Mouse (Mus musculus): Measurements from ENCODE around the gene Fndc10. TPM values are rescaled to one million over a fixed set of nuclear protein-coding genes. Genes with fewer than 3 reads are reported as not detected.
"Not testable (repeated sequence)": the region's sequence is repeated elsewhere in the genome, so short reads cannot be mapped to it uniquely, and the experiment has no call there.

Fndc10 gene
- polyA plus RNA-seq, 1 experiment from 2014 or later: 0.78 TPM

GRCm38 (mm10) chr4:155660641-155661040 is 33.5 kb upstream of the Fndc10 start:
- peak; percentile 73 for DNase-seq (ENCODE audit: low spot score)
- H3K27ac ChIP-seq: no peak overlapping the region
- WGBS: 79% methylated on average over 12 of the region's 12 CpGs

GRCm38 (mm10) chr4:155666903-155667302 is 27.2 kb upstream of the Fndc10 start:
- H3K9me3 ChIP-seq: no peaks in the 10 kb centered on the region
- peaks cover 13% of the 10 kb centered on the region; the same call in 1 of the 2 replicates for H3K4me1 ChIP-seq
- peaks cover 12% of the 10 kb centered on the region; the same call in 1 of the 2 replicates for H3K36me3 ChIP-seq
- DNase-seq (ENCODE audit: low spot score): no peak
- no peaks in the 10 kb centered on the region for H3K27me3 ChIP-seq (ENCODE audit: insufficient read depth, poor library complexity, severe bottlenecking)
- H3K4me3 ChIP-seq: no peak overlapping the region
- no peak overlapping the region for H3K27ac ChIP-seq

More at GRCm38 (mm10) chr4:155660641-155661040, 33.5 kb upstream of the Fndc10 start:
- Histone ChIP-seq H3K9me3 (no peaks in the 10 kb centered on the region), H3K4me1 (peaks cover 20% of the 10 kb centered on the region; the same call in 1 of the 2 replicates), H3K4me3 (no peak overlapping the region), H3K27me3 (ENCODE audit: insufficient read depth, poor library complexity, severe bottlenecking) (peaks cover 23% of the 10 kb centered on the region), H3K36me3 (peaks cover 50% of the 10 kb centered on the region)

- H3K4me3 ChIP-seq: peak within 1 kb of the TSS; percentile 96
- H3K4me1 ChIP-seq: peaks cover 13% of the 10 kb centered on the region; the same call in 1 of the 2 replicates
- no peaks in the 10 kb centered on the region for H3K27me3 ChIP-seq (ENCODE audit: insufficient read depth, poor library complexity, severe bottlenecking)
- H3K36me3 ChIP-seq: peaks cover 10% of the 10 kb centered on the region; the same call in 1 of the 2 replicates
- under 1% methylated on average over 73 of the region's 73 CpGs for WGBS
- DNase-seq (ENCODE audit: low spot score): peak; percentile 99
- peak within 1 kb of the TSS; percentile 90 for H3K27ac ChIP-seq
- H3K9me3 ChIP-seq: no peaks in the 10 kb centered on the region
These were observed 25.2 kb upstream of the Fndc10 start, which contains the start of gene Mib2 for GRCm38 (mm10) chr4:155668689-155669597. Gene Mib2, minus strand, starts transcription at chr4:155669198.

GRCm38 (mm10) chr4:155669598-155670075 is 24.5 kb upstream of the Fndc10 start:
- Histone ChIP-seq H3K9me3 (no peaks in the 10 kb centered on the region), H3K36me3 (peaks cover 7% of the 10 kb centered on the region; the same call in 1 of the 2 replicates), H3K27ac (peak overlapping the region; percentile 90; the same call in 1 of the 2 replicates), H3K27me3 (ENCODE audit: insufficient read depth, poor library complexity, severe bottlenecking) (no peaks in the 10 kb centered on the region), H3K4me1 (peaks cover 13% of the 10 kb centered on the region; the same call in 1 of the 2 replicates), H3K4me3 (peak overlapping the region; percentile 96)
- WGBS: 4% methylated on average over 8 of the region's 8 CpGs
- DNase-seq (ENCODE audit: low spot score): no peak

- not testable (repeated sequence) for DNase-seq (ENCODE audit: low spot score); H3K27me3 ChIP-seq (ENCODE audit: insufficient read depth, poor library complexity, severe bottlenecking); H3K27ac ChIP-seq; H3K36me3 ChIP-seq; H3K4me3 ChIP-seq; H3K9me3 ChIP-seq
- WGBS: 61% methylated on average over 4 of the region's 4 CpGs
- peaks cover 13% of the 10 kb centered on the region; the same call in 1 of the 2 replicates for H3K4me1 ChIP-seq
These were observed 23.9 kb upstream of the Fndc10 start for GRCm38 (mm10) chr4:155670236-155670635.

GRCm38 (mm10) chr4:155672082-155672481 is 22.1 kb upstream of the Fndc10 start:
- Histone ChIP-seq H3K27ac (no peak overlapping the region), H3K36me3 (no peaks in the 10 kb centered on the region), H3K4me3 (no peak overlapping the region), H3K27me3 (ENCODE audit: insufficient read depth, poor library complexity, severe bottlenecking) (no peaks in the 10 kb centered on the region), H3K9me3 (no peaks in the 10 kb centered on the region), H3K4me1 (peaks cover 13% of the 10 kb centered on the region; the same call in 1 of the 2 replicates)
- 65% methylated on average over 2 of the region's 2 CpGs for WGBS
- DNase-seq (ENCODE audit: low spot score): no peak

- Histone ChIP-seq H3K36me3 (no peaks in the 10 kb centered on the region), H3K27me3 (ENCODE audit: insufficient read depth, poor library complexity, severe bottlenecking) (no peaks in the 10 kb centered on the region), H3K4me1 (no peaks in the 10 kb centered on the region), H3K27ac (no peak overlapping the region), H3K4me3 (no peak overlapping the region), H3K9me3 (no peaks in the 10 kb centered on the region)
- WGBS: 84% methylated on average over 2 of the region's 2 CpGs
- no peak for DNase-seq (ENCODE audit: low spot score)
These were observed 18.2 kb upstream of the Fndc10 start for GRCm38 (mm10) chr4:155675991-155676390.

GRCm38 (mm10) chr4:155683670-155684277 is 10.4 kb upstream of the Fndc10 start:
- not testable (repeated sequence) for DNase-seq (ENCODE audit: low spot score); H3K4me3 ChIP-seq; H3K27me3 ChIP-seq (ENCODE audit: insufficient read depth, poor library complexity, severe bottlenecking); H3K27ac ChIP-seq; H3K4me1 ChIP-seq; H3K9me3 ChIP-seq; H3K36me3 ChIP-seq
- 88% methylated on average over 16 of the region's 19 CpGs for WGBS

GRCm38 (mm10) chr4:155687764-155688163 is 6.4 kb upstream of the Fndc10 start:
- not testable (repeated sequence) for DNase-seq (ENCODE audit: low spot score); H3K4me3 ChIP-seq; H3K9me3 ChIP-seq; H3K36me3 ChIP-seq; H3K27ac ChIP-seq; H3K4me1 ChIP-seq
- WGBS: 76% methylated on average over 4 of the region's 4 CpGs
- peaks cover 12% of the 10 kb centered on the region for H3K27me3 ChIP-seq (ENCODE audit: insufficient read depth, poor library complexity, severe bottlenecking)

- Histone ChIP-seq H3K4me3 (no peak overlapping the region), H3K4me1 (peaks cover 19% of the 10 kb centered on the region), H3K27ac (no peak overlapping the region), H3K27me3 (ENCODE audit: insufficient read depth, poor library complexity, severe bottlenecking) (peaks cover 41% of the 10 kb centered on the region), H3K36me3 (no peaks in the 10 kb centered on the region), H3K9me3 (no peaks in the 10 kb centered on the region)
- WGBS: 80% methylated on average over 12 of the region's 12 CpGs
- DNase-seq (ENCODE audit: low spot score): no peak
These were observed 3.4 kb upstream of the Fndc10 start for GRCm38 (mm10) chr4:155690571-155691375.

- H3K36me3 ChIP-seq: no peaks in the 10 kb centered on the region
- DNase-seq (ENCODE audit: low spot score): no peak
- H3K27me3 ChIP-seq (ENCODE audit: insufficient read depth, poor library complexity, severe bottlenecking): peaks cover 53% of the 10 kb centered on the region
- 93% methylated on average over 3 of the region's 3 CpGs for WGBS
- no peak overlapping the region for H3K4me3 ChIP-seq
- peaks cover 27% of the 10 kb centered on the region for H3K4me1 ChIP-seq
- no peaks in the 10 kb centered on the region for H3K9me3 ChIP-seq
- no peak overlapping the region for H3K27ac ChIP-seq
These were observed 1.7 kb upstream of the Fndc10 start for GRCm38 (mm10) chr4:155692421-155692820.
